ENCODE assay signal across 26 mouse cellular contexts in the genomic region with DNA sequence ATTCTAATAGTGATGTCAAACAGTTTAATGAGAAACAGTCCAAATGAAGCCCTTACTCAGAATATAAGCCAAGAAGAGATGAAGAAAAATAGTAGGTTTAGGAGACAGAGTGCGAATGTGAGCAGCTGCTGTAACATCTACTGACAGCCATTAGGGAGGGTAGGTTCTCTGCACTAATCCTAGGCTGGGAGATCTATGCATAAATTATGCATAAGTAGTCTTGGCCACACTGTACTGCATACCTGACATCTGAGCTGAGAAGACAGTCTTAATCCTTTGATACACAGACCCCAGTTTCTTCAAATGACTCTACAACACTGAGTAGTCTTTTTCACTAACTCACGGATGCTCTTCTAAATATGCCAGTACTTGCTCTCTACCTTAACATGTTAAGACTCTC.
"Had no signal": no experiment of that assay in that cellular context is flagged by ENCODE, and none has a peak within 500 bp of the region (broad histone marks: within the 10 kb centered on the region; RNA-seq: fewer than 3 reads in every experiment).

No protein-coding gene starts in this region.

- DNase-seq: gastrocnemius, postnatal 14 days; gastrocnemius, postnatal 36 days; heart, adult 11 months; heart, adult 2 months; heart, postnatal 14 days; heart, postnatal 36 days; kidney, adult 11 months; kidney, adult 2 months; kidney, adult 9 months; kidney, postnatal 14 days; kidney, postnatal 36 days; layer of hippocampus, adult 9-11 months; layer of hippocampus, postnatal 36 days; left cerebral cortex, postnatal 4 days had no signal

- H3K4me1 ChIP-seq: heart, embryonic 13.5 days; heart, embryonic 15.5 days; liver, embryonic 12.5 days had no signal

- H3K27me3 ChIP-seq: heart, embryonic 13.5 days; heart, embryonic 15.5 days; hindbrain, embryonic 13.5 days; hindbrain, embryonic 15.5 days; kidney, embryonic 15.5 days; limb, embryonic 13.5 days; limb, embryonic 15.5 days; liver, embryonic 12.5 days had no signal

- H3K27ac ChIP-seq: heart, adult 2 months; heart, embryonic 13.5 days; heart, embryonic 15.5 days; hindbrain, embryonic 13.5 days; hindbrain, embryonic 15.5 days; hindbrain, postnatal 0 days; kidney, embryonic 15.5 days; kidney, postnatal 0 days; limb, embryonic 13.5 days; limb, embryonic 15.5 days; liver, embryonic 12.5 days had no signal

- ATAC-seq: hindbrain, postnatal 0 days; intestine, embryonic 16.5 days; liver, embryonic 12.5 days had no signal

- H3K4me3 ChIP-seq: heart, adult 2 months; heart, embryonic 13.5 days; heart, embryonic 15.5 days; hindbrain, embryonic 13.5 days; hindbrain, embryonic 15.5 days; kidney, embryonic 15.5 days; limb, embryonic 13.5 days; limb, embryonic 15.5 days; liver, embryonic 12.5 days had no signal

- H3K4me2 ChIP-seq: heart, embryonic 11.5 days; heart, embryonic 13.5 days; heart, embryonic 15.5 days; hindbrain, embryonic 13.5 days; hindbrain, embryonic 15.5 days; kidney, embryonic 15.5 days; limb, embryonic 13.5 days; limb, embryonic 15.5 days; liver, embryonic 12.5 days had no signal

- H3K9me3 ChIP-seq: heart, embryonic 13.5 days; heart, embryonic 15.5 days; hindbrain, embryonic 13.5 days; hindbrain, embryonic 15.5 days; kidney, embryonic 15.5 days; limb, embryonic 13.5 days; limb, embryonic 15.5 days; liver, embryonic 12.5 days had no signal

- H3K9ac ChIP-seq: heart, embryonic 13.5 days; heart, embryonic 15.5 days; hindbrain, embryonic 13.5 days; hindbrain, embryonic 15.5 days; kidney, embryonic 15.5 days; limb, embryonic 13.5 days; limb, embryonic 15.5 days; liver, embryonic 12.5 days had no signal

- H3K36me3 ChIP-seq: hindbrain, embryonic 13.5 days; hindbrain, embryonic 15.5 days; liver, embryonic 12.5 days had no signal
